Mouse (Mus musculus): ENCODE results near the gene Plxna4.
A peak's percentile ranks its signal among the peaks of the same experiment; 100 is the strongest.

Gene Plxna4

GRCm38 (mm10) chr6:32167725-32168124, 420.3 kb downstream of the Plxna4 start:
- peak; percentile 82 for DNase-seq (ENCODE audit: low read depth)

- no peak for DNase-seq (ENCODE audit: low read depth)
Measured at GRCm38 (mm10) chr6:32160370-32160769, 427.6 kb downstream of the Plxna4 start.

GRCm38 (mm10) chr6:32159931-32160330, 428.1 kb downstream of the Plxna4 start:
- no peak for DNase-seq (ENCODE audit: low read depth)

DNA sequence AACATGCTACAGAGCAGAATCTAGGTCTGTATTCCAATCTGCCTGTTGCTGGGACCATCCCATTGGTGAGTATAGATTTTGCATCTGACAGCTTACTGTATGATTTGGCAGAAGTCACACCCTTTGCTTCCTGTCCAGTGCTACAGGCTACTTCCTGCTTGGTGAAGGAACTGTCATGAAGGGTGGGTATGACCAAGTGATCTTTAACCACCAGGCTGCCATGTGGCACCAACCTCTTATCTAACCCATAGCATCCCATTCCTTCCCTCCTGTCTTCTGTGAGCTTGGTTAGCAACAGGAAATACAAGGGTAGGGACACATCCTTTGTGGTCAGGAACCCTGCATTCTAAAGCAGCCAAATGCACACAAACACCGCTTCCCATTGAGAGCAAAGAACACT, 429.6 kb downstream of the Plxna4 start:
- no peak for DNase-seq (ENCODE audit: low read depth)

GRCm38 (mm10) chr6:32153170-32153569, 434.8 kb downstream of the Plxna4 start:
- DNase-seq (ENCODE audit: low read depth): no peak

- DNase-seq (ENCODE audit: low read depth): no peak
Measured at GRCm38 (mm10) chr6:32150836-32151235, 437.2 kb downstream of the Plxna4 start.

- DNase-seq (ENCODE audit: low read depth): no peak
Measured at GRCm38 (mm10) chr6:32144771-32145170, 443.2 kb downstream of the Plxna4 start.

DNA sequence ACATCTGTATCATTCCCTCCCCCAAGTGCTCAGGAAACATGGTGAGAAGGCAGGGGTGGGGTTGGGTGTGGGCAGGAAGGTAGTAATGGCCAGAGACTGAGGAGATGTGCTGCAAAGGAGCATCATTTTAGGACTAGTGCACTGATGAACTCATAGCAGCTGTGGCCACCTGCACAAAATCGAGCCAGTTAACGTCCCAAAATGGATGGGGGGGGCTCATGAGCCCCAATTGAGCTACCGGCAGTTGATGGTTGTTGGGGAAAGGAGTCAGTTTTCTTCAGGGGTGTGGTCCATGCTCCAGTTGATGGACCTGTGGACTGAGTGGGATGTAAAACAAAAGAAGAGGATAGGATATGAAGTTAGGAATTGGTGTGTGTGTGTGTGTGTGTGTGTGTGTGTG, 448.5 kb downstream of the Plxna4 start:
- no peak for DNase-seq (ENCODE audit: low read depth)

DNA sequence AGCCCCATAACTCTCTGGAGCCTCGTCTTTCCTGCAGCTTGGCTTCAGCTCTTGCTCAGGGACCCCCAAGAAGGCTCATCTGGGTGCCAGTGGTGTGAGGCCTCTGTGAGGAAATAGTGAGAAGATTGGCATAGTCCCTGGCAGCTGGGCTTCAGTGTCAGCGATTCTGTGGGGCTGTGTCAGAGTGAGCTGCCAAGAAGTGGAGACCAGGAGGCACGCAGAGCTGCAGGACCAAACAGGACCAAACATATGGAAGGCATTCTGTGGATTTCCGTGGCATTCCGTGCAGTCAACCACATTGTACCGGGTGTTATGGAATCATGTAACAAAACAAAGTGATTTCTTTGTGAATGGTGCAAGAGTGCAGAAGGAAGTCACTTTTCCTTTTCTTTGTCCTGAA, 461.1 kb downstream of the Plxna4 start:
- no peak for DNase-seq (ENCODE audit: low read depth)

DNA sequence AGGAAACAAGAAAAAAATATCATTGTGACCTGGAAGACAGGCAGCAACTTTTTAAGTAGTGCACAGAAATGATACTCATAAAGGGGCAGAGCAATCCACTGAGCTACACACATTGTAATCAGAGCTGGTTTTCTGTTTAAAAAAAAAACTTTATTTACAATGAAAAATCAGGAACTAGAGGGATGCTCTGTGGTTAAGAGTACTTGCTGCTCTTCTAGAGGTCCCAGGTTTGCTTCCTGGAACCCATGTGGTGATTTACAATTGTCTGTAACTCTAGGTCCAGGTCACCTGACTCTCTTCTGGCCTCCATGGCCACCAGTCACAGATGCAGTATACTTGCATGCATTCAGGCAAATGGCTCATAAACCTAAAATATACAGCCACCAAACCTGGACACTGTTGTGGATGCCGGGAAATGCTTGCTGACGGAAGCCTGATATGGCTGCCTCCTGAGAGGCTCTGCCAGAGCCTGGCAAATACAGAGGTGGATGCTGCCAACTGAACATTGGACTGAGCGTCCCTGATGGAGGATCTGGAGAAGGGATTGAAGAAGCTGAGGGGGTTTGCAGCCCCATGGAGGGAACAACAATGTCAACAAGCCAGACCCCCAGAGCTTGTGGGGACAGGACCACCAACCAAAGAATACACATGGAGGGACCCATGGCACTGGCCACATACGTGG, 465.3 kb downstream of the Plxna4 start:
- DNase-seq (ENCODE audit: low read depth): no peak

DNA sequence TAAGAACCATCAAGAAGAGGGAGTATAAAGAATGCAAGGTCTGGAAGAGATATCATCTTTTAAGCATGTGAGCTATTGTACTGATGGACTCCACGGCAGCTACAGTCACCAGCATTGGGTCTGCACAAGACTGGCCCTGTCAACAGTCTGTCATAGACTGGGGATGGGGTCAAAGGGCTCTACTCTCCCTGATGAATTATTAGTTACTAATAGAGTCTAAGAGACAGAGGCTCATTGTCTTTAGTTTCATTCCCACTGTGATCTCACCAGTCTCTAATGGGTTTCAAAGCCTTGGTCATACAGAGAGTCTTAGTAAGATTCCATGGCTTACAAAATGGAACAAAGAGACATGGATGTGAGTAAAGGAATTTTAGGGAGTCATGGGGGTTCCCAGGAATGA, 467.1 kb downstream of the Plxna4 start:
- no peak for DNase-seq (ENCODE audit: low read depth)

- no peak for DNase-seq (ENCODE audit: low read depth)
Measured at GRCm38 (mm10) chr6:32109207-32109606, 478.8 kb downstream of the Plxna4 start.

DNA sequence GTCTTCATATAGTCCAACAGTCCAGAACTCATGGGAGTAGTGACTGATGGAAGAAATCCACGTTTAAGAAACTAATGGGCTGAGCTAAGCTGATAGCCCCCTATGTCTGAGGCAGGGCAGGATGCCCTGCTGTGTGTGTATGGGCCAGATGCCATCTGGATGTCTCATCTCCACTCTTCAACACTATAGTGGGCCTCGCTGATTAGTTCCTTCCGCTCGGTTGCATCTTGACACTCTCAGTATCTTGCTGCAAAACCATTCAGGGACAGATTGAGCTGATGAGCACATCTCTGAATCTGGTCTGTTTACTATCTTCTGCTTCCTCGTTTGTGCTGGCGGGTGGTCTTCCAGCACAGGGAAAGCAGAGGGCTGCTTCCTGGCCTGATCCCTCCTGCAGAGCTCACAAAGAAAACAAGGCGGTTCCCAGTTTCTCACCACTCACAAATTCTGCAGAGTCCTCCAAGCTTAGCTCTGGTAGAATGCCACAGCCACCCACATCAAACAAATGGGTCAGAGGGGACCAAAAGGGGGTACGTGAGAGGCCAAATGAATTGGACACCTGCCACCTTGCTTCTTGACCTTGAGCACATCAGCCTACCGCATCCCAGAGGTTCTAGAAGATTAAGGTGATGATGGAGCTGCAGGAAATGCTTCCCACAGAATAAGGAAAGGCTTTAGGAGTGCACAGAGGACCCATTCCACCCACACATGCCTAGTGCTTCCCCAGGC, 482.3 kb downstream of the Plxna4 start:
- no peak for DNase-seq (ENCODE audit: low read depth)

Data from NIH3T3 (cell line).